In the genomic region with DNA sequence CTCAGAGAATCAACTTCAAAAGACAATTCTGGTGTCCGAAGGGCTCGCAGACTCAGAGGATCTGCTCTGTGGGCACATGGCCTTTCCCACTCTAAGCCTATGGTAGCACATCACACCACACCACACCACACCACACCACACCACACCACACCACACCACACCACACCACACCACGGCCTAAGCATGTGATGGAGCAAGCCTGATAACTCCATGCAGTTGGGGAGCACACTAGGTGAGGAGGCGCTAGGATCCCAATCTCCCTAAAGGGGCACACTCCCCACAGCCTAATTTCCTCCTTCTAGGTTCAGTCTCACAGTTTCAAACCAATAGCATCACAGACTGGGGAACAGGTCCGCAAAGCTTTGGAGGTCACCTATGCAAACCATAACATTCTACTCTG, we compare ENCODE assay signal across 18 mouse cellular contexts.
"Had no signal": no experiment of that assay in that cellular context is flagged by ENCODE, and none has a peak within 500 bp of the region (broad histone marks: within the 10 kb centered on the region; RNA-seq: fewer than 3 reads in every experiment).

No protein-coding gene starts in this region.

- H3K4me2 ChIP-seq: heart, embryonic 11.5 days; heart, embryonic 13.5 days; heart, embryonic 15.5 days; hindbrain, embryonic 13.5 days; hindbrain, embryonic 15.5 days; liver, embryonic 11.5 days; liver, embryonic 13.5 days; liver, embryonic 15.5 days had no signal

- H3K9ac ChIP-seq: forebrain, postnatal 0 days; heart, embryonic 13.5 days; heart, embryonic 15.5 days; hindbrain, embryonic 13.5 days; hindbrain, embryonic 15.5 days; liver, embryonic 13.5 days; liver, embryonic 15.5 days had no signal

- ATAC-seq: forebrain, postnatal 0 days; hindbrain, postnatal 0 days; intestine, embryonic 16.5 days had no signal

- H3K4me3 ChIP-seq: heart, embryonic 13.5 days; heart, embryonic 15.5 days; hindbrain, embryonic 13.5 days; hindbrain, embryonic 15.5 days; layer of hippocampus, adult 2 months; left cerebral cortex, adult 2 months; liver, embryonic 13.5 days; liver, embryonic 15.5 days had no signal

- H3K4me1 ChIP-seq: hindbrain, embryonic 13.5 days; hindbrain, embryonic 15.5 days; liver, embryonic 13.5 days; liver, embryonic 15.5 days had no signal

- H3K27ac ChIP-seq: heart, embryonic 13.5 days; heart, embryonic 15.5 days; hindbrain, embryonic 13.5 days; hindbrain, embryonic 15.5 days; hindbrain, postnatal 0 days; layer of hippocampus, adult 2 months; left cerebral cortex, adult 2 months; liver, embryonic 13.5 days; liver, embryonic 15.5 days had no signal

- H3K9me3 ChIP-seq: heart, embryonic 15.5 days; hindbrain, embryonic 13.5 days; hindbrain, embryonic 15.5 days; liver, embryonic 13.5 days; liver, embryonic 15.5 days had no signal

- DNase-seq: forebrain, postnatal 0 days; gastrocnemius, postnatal 14 days; gastrocnemius, postnatal 36 days; heart, postnatal 14 days; heart, postnatal 36 days; liver; liver, embryonic 13.5 days had no signal

- H3K27me3 ChIP-seq: heart, embryonic 13.5 days; heart, embryonic 15.5 days; hindbrain, embryonic 13.5 days; hindbrain, embryonic 15.5 days; liver, embryonic 13.5 days; liver, embryonic 15.5 days had no signal

- H3K36me3 ChIP-seq: liver, embryonic 13.5 days; liver, embryonic 15.5 days had no signal
